Mouse (Mus musculus) kidney, embryonic 15.5 days (tissue): ENCODE measurements around the gene Sympk. TPM values are rescaled to one million over a fixed set of nuclear protein-coding genes. Genes with fewer than 3 reads are reported as not detected.

ENCODE experiments used
- ATAC-seq: fragments of 200-750 bp; cut with Nextera tagmentation; replicated peaks from 2 replicates; pipeline ENCODE4 v1.8.0; 2017; ENCODE audit warnings: moderate TSS enrichment; ENCODE audit not compliant: low FRiP score
- H3K27ac ChIP-seq: fragments of 300-500 bp; sonication (generic); 2 replicates; pipeline ENCODE4 v1.5.1; 2015; ENCODE audit warnings: mild to moderate bottlenecking, inconsistent platforms
- H3K27me3 ChIP-seq: fragments of 300-500 bp; sonication (generic); 2 replicates; pipeline ENCODE4 v1.6.1; 2015; ENCODE audit warnings: inconsistent platforms
- H3K36me3 ChIP-seq: fragments of 300-500 bp; sonication (generic); 2 replicates; pipeline ENCODE4 v1.6.1; 2015; ENCODE audit warnings: inconsistent platforms
- H3K4me1 ChIP-seq: fragments of 300-500 bp; sonication (generic); 2 replicates; pipeline ENCODE4 v1.6.1; 2015; ENCODE audit warnings: inconsistent platforms
- H3K4me2 ChIP-seq: fragments of 300-500 bp; sonication (generic); 2 replicates; pipeline ENCODE4 v1.6.1; 2015; ENCODE audit warnings: moderate library complexity, mild to moderate bottlenecking, inconsistent platforms
- H3K4me3 ChIP-seq: fragments of 300-500 bp; sonication (generic); replicated peaks from 2 replicates; pipeline ENCODE4 v1.5.1; 2015; ENCODE audit warnings: mild to moderate bottlenecking, inconsistent platforms
- H3K9ac ChIP-seq: fragments of 300-500 bp; sonication (generic); 2 replicates; pipeline ENCODE4 v1.6.1; 2015; ENCODE audit warnings: mild to moderate bottlenecking, inconsistent platforms
- H3K9me3 ChIP-seq: fragments of 300-500 bp; sonication (generic); replicated peaks from 2 replicates; pipeline ENCODE4 v1.6.1; 2016; ENCODE audit warnings: inconsistent platforms
- WGBS: fragments of 180-500 bp; shearing (Covaris S2); methylation state at CpG from one replicate; pipeline ENCODE4 v1.1.7; 2015; ENCODE audit warnings: mixed read lengths; 5-methylcytosine and 5-hydroxymethylcytosine counted together
- polyA plus RNA-seq: library from polyadenylated mRNA; unstranded; fragments of >200 nt; fragmentation: Nextera tagmentation; extraction: Ambion mirVana; gene quantifications from 2 replicates; pipeline ENCODE4 v1.2.1, GENCODE M21; 2015

The Sympk gene
- polyA plus RNA-seq, 1 experiment from 2014 or later, result 38.4 TPM

DNA sequence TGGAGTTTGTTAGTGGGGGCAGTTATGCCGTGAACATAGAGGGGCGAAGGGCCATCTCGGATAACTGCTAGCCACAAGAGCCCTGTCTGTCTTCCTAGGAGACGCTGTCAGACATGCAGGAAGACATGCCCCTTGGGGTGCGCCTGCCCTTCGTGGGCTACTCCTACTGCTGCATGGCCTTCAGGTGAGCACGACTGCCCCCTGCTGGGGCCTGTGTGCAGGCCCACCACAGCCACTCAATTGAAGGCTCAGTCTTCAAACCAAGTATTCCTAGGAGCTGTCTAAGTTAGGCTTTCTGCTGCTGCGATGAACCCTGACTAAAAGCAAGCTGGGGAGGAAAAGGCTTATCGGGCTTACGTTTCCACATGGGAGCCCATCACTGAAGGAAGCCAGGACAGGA lies 64.6 kb downstream of the Sympk start:
- ATAC-seq, result no peak

DNA sequence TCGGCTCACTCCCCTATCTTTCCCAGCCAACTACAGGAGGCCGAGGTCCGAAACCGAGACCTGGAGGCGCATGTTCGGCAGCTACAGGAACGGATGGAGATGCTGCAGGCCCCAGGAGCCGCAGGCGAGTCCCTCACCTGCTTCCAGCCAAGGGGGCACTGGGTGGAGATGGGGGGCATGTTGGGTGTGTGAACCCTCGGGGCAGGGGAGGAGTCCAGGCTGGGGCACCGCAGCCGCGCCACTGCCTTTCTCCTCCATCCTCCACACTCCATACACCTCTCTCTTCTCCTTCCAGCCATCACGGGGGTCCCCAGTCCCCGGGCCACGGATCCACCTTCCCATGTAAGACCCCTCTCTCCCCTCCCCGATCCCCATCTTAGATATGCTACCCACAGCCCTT lies 67.7 kb downstream of the Sympk start:
- Histone ChIP-seq H3K27ac (peak overlapping the region; percentile 99), H3K4me1 (peaks cover 44% of the 10 kb centered on the region), H3K36me3 (peaks cover 46% of the 10 kb centered on the region), H3K27me3 (0 out of 2 replicates have a peak, but pooled peaks cover 8% of the 10 kb centered on the region), H3K4me2 (peak overlapping the region; percentile 95), H3K9me3 (no peaks in the 10 kb centered on the region), H3K4me3 (peak overlapping the region; percentile 85), H3K9ac (peak overlapping the region; percentile 49; the same call in 1 of the 2 replicates)
- ATAC-seq, result no peak
- 46% methylated on average over 17 of the region's 17 CpGs for WGBS

More for the DNA sequence above, 64.6 kb downstream of the Sympk start:
- Histone ChIP-seq H3K4me2 (no peak overlapping the region), H3K4me3 (no peak overlapping the region), H3K27me3 (0 out of 2 replicates have a peak, but pooled peaks cover 8% of the 10 kb centered on the region), H3K36me3 (peaks cover 47% of the 10 kb centered on the region), H3K4me1 (peaks cover 56% of the 10 kb centered on the region), H3K9ac (no peak overlapping the region), H3K27ac (no peak overlapping the region), H3K9me3 (no peaks in the 10 kb centered on the region)
- 42% methylated on average over 10 of the region's 10 CpGs for WGBS

DNA sequence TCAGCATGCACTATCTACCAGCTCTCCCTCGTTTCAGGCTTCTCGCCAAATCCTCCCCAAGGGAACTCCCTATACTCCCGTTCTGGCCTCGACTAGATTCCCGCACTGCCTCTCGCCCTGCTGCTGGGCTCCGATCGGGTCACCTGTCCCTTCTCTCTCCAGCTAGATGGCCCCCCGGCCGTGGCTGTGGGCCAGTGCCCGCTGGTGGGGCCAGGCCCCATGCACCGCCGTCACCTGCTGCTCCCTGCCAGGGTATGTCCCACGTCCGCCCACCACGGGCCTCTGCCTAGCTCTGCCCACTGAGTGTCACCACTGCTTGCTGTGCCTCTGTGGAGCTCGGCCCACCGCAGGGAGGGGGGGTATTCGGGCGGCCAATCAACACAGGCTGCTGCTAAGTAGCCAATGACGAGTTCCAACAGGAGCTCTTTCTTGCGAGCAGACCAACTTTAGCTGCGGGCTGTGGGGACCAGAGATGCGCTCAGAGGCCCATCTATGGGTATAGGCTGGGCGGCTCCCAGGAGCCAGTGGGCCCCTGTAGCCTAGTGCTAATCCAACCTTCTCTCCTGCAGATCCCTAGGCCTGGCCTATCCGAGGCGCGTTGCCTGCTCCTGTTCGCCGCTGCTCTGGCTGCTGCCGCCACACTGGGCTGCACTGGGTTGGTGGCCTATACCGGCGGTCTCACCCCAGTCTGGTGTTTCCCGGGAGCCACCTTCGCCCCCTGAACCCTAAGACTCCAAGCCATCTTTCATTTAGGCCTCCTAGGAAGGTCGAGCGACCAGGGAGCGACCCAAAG lies 68.4 kb downstream of the Sympk start:
- H3K36me3 ChIP-seq, result peaks cover 46% of the 10 kb centered on the region
- H3K4me3 ChIP-seq, result peak overlapping the region; percentile 85
- peak overlapping the region; percentile 49 for H3K9ac ChIP-seq
- 0 out of 2 replicates have a peak, but pooled peaks cover 8% of the 10 kb centered on the region for H3K27me3 ChIP-seq
- peak; percentile 54 for ATAC-seq
- peaks cover 51% of the 10 kb centered on the region for H3K4me1 ChIP-seq
- 6% methylated on average over 38 of the region's 38 CpGs for WGBS
- H3K27ac ChIP-seq, result peak overlapping the region; percentile 99
- no peaks in the 10 kb centered on the region for H3K9me3 ChIP-seq
- H3K4me2 ChIP-seq, result peak overlapping the region; percentile 95

DNA sequence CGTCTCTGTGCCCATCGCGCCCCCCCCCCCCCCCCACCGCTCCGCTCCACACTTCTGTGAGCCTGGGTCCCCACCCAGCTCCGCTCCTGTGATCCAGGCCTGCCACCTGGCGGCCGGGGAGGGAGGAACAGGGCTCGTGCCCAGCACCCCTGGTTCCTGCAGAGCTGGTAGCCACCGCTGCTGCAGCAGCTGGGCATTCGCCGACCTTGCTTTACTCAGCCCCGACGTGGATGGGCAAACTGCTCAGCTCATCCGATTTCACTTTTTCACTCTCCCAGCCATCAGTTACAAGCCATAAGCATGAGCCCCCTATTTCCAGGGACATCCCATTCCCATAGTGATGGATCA lies 69.0 kb downstream of the Sympk start:
- no peaks in the 10 kb centered on the region for H3K9me3 ChIP-seq
- H3K27ac ChIP-seq, result peak overlapping the region; percentile 99
- H3K9ac ChIP-seq, result peak overlapping the region; percentile 49; the same call in 1 of the 2 replicates
- H3K27me3 ChIP-seq, result 0 out of 2 replicates have a peak, but pooled peaks cover 8% of the 10 kb centered on the region
- under 1% methylated on average over 13 of the region's 15 CpGs for WGBS
- H3K4me1 ChIP-seq, result peaks cover 54% of the 10 kb centered on the region
- H3K4me3 ChIP-seq, result peak overlapping the region; percentile 85
- H3K36me3 ChIP-seq, result peaks cover 44% of the 10 kb centered on the region
- H3K4me2 ChIP-seq, result peak overlapping the region; percentile 95
- peak; percentile 50 for ATAC-seq

DNA sequence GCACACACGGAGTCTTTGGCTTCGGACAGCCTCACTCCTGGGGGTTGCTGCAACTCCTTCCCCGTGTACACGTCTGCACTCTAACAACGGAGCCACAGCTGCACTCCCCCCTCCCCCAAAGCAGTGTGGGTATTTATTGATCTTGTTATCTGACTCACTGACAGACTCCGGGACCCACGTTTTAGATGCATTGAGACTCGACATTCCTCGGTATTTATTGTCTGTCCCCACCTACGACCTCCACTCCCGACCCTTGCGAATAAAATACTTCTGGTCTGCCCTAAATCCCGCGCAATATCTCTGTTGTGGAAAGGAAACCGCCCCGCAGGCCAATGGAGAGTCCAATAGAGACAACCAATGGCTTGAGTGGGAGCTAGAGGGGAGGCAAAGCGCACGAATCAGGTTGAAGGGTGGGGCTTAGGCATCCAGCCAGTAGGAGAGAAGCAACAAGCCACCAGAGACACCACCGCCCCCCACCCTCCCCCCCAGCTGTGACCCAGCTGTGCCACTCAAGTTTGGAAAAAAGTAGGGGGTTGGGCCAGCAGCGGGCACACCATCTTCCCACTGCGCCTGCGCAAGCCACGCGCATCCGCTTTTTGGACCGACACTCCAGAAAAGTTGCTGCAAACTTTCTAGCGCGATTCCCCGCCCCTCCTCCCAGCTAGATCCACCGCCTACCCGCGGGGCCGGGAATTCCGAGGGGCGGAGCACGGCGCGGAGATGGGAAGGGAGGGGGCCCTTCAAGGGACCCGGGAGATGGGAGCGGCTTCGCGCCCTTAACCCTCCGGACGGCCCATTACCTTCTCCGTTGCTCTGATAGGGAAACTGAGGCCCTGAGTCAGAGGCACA lies 69.6 kb downstream of the Sympk start:
- Histone ChIP-seq H3K9ac (peak overlapping the region; percentile 93), H3K4me3 (peak overlapping the region; percentile 85), H3K4me1 (peaks cover 51% of the 10 kb centered on the region), H3K27ac (peak overlapping the region; percentile 99), H3K36me3 (peaks cover 41% of the 10 kb centered on the region), H3K9me3 (no peaks in the 10 kb centered on the region), H3K4me2 (peak overlapping the region; percentile 95), H3K27me3 (0 out of 2 replicates have a peak, but pooled peaks cover 8% of the 10 kb centered on the region)
- ATAC-seq, result peak; percentile 86
- WGBS, result under 1% methylated on average over 45 of the region's 45 CpGs

DNA sequence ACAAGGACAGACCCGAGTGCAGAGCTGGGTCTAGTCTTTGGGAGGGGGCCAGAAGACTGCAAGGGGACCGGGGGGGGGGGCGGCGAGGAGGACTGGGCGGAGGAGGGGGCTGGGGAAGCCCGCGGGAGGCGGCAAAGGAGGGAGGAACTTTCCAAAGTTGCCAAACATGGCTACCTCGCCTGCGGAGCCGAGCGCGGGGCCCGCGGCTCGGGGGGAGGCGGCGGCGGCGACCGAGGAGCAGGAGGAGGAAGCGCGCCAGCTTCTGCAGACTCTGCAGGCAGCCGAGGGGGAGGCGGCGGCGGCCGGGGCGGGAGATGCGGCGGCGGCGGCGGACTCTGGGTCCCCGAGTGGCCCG lies 70.3 kb downstream of the Sympk start, which contains the start of gene Six5:
TSS of gene Six5 (plus strand) at position 124 of the 355 bp plus-strand sequence.
- H3K4me2 ChIP-seq, result peak within 1 kb of the TSS; percentile 95
- ATAC-seq, result no peak
- 2% methylated on average over 19 of the region's 36 CpGs for WGBS
- peak within 1 kb of the TSS; percentile 85 for H3K4me3 ChIP-seq
- H3K36me3 ChIP-seq, result peaks cover 40% of the 10 kb centered on the region
- peak within 1 kb of the TSS; percentile 93 for H3K9ac ChIP-seq
- H3K27ac ChIP-seq, result peak within 1 kb of the TSS; percentile 99
- H3K4me1 ChIP-seq, result peaks cover 50% of the 10 kb centered on the region
- H3K9me3 ChIP-seq, result no peaks in the 10 kb centered on the region
- H3K27me3 ChIP-seq, result 0 out of 2 replicates have a peak, but pooled peaks cover 8% of the 10 kb centered on the region

DNA sequence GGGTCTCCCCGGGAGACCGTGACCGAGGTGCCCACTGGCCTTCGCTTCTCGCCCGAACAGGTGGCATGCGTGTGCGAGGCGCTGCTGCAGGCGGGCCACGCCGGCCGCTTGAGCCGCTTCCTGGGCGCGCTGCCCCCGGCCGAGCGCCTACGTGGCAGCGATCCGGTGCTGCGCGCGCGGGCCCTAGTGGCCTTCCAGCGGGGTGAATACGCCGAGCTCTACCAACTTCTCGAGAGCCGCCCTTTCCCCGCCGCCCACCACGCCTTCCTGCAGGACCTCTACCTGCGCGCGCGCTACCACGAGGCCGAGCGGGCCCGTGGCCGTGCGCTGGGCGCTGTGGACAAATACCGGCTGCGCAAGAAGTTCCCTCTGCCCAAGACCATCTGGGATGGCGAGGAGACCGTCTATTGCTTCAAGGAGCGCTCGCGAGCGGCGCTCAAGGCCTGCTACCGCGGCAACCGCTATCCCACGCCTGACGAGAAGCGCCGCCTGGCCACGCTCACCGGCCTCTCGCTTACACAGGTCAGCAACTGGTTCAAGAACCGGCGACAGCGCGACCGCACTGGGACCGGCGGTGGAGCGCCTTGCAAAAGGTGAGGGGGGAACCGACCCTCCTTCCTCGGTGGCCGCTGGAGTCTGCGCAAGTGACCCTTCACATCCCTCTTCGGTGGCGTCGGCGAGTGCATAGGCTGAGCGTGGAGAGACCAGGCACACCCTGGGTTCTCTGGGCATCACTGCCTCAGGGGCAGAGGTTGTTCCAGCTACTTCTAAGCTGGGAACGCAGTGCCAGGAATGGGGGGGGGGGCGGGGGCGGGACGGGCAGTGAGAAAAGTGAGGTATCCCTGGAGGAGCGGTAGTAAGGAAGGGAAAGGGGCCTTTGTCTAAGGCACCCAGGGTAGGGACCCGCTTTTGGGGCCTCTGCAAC lies 70.9 kb downstream of the Sympk start:
- peaks cover 33% of the 10 kb centered on the region for H3K36me3 ChIP-seq
- H3K9me3 ChIP-seq, result no peaks in the 10 kb centered on the region
- H3K27me3 ChIP-seq, result 0 out of 2 replicates have a peak, but pooled peaks cover 8% of the 10 kb centered on the region
- peaks cover 50% of the 10 kb centered on the region for H3K4me1 ChIP-seq
- H3K27ac ChIP-seq, result peak overlapping the region; percentile 99
- ATAC-seq, result 0 out of 2 replicates have a peak, but pooled peaks have one; percentile 0
- WGBS, result under 1% methylated on average over 83 of the region's 87 CpGs
- peak overlapping the region; percentile 85 for H3K4me3 ChIP-seq
- peak overlapping the region; percentile 95 for H3K4me2 ChIP-seq
- peak overlapping the region; percentile 93 for H3K9ac ChIP-seq

DNA sequence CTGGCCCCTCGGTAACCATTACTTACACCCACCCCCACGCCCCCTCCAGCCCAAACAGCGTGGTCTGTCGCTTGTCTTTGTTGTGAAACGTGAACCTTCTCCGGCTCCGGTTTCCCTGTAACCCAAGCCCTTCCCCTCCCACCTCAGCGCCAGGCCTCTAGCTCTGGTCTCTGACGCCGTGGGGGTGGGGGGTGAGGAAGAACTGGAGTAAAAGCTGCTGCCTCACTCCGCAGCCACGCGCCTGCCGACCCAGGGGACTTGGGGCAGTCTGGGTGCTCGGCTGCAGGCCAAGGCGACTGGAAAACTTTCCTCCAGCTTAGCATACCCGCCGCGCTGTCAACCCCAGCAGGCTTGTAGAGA lies 71.6 kb downstream of the Sympk start:
- Histone ChIP-seq H3K36me3 (peaks cover 28% of the 10 kb centered on the region), H3K27ac (peak overlapping the region; percentile 99), H3K9me3 (no peaks in the 10 kb centered on the region), H3K9ac (peak overlapping the region; percentile 93), H3K4me1 (peaks cover 50% of the 10 kb centered on the region), H3K27me3 (0 out of 2 replicates have a peak, but pooled peaks cover 8% of the 10 kb centered on the region), H3K4me2 (peak overlapping the region; percentile 95), H3K4me3 (peak overlapping the region; percentile 85)
- under 1% methylated on average over 19 of the region's 19 CpGs for WGBS
- ATAC-seq, result peak; percentile 19

DNA sequence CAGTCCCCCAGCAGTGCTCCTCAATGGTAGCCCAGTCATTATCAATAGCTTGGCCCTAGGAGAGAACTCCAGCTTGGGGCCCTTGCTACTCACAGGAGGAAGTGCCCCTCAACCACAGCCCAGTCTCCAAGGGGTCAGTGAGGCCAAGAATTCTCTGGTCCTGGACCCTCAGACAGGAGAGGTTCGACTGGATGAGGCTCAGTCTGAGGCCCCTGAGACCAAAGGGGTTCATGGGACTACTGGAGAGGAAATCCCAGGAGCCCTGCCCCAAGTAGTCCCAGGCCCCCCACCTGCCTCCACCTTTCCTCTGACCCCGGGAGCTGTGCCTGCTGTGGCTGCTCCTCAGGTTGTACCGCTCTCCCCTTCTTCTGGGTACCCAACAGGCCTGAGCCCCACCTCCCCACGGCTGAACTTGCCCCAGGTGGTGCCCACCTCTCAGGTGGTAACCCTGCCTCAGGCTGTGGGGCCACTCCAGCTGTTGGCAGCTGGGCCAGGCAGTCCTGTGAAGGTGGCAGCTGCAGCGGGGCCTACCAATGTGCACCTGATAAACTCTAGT lies 72.3 kb downstream of the Sympk start:
- Histone ChIP-seq H3K4me3 (peak overlapping the region; percentile 85), H3K9me3 (no peaks in the 10 kb centered on the region), H3K9ac (peak overlapping the region; percentile 93), H3K27me3 (0 out of 2 replicates have a peak, but pooled peaks cover 5% of the 10 kb centered on the region), H3K4me1 (peaks cover 47% of the 10 kb centered on the region), H3K27ac (peak overlapping the region; percentile 99), H3K4me2 (peak overlapping the region; percentile 95), H3K36me3 (peaks cover 26% of the 10 kb centered on the region)
- ATAC-seq, result no peak
- WGBS, result 50% methylated on average over 5 of the region's 5 CpGs

DNA sequence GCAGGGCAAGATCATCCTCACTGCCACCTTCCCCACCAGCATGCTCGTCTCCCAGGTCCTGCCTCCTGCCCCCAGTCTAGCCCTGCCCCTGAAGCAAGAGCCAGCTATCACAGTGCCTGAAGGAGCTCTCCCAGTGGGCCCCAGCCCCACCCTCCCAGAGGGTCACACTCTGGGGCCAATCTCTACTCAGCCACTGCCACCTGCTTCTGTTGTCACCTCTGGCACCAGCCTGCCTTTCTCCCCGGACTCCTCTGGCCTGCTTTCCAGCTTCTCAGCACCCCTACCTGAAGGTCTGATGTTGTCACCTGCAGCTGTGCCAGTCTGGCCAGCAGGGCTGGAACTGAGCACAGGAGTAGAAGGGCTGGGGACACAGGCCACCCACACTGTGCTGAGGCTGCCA lies 73.0 kb downstream of the Sympk start:
- 70% methylated on average over 2 of the region's 2 CpGs for WGBS
- no peak overlapping the region for H3K4me2 ChIP-seq
- peaks cover 40% of the 10 kb centered on the region for H3K4me1 ChIP-seq
- no peak overlapping the region for H3K27ac ChIP-seq
- H3K4me3 ChIP-seq, result no peak overlapping the region
- no peak for ATAC-seq
- H3K9ac ChIP-seq, result no peak overlapping the region
- no peaks in the 10 kb centered on the region for H3K27me3 ChIP-seq
- no peaks in the 10 kb centered on the region for H3K9me3 ChIP-seq
- H3K36me3 ChIP-seq, result peaks cover 21% of the 10 kb centered on the region

DNA sequence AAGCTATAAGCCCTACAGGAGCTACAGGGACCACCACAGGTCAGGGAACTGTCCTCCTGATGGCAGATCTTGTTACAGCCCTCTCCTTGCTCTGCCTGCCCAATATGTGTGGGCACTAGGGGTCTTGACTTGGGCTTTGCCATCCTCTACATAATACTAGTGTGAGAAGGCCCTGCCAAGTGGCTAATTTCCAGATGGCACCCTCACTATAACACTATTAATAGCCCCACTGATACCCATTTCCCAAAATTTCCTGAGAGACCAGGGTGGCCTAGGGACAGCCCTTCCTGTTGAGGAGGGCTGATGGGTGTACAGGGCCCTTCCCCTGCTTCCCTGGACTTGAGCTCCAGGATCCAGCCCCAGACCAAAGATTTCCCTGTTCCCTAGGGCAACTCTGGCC lies 73.7 kb downstream of the Sympk start:
- Histone ChIP-seq H3K4me2 (no peak overlapping the region), H3K27me3 (no peaks in the 10 kb centered on the region), H3K4me3 (no peak overlapping the region), H3K27ac (no peak overlapping the region), H3K4me1 (peaks cover 33% of the 10 kb centered on the region), H3K36me3 (peaks cover 24% of the 10 kb centered on the region), H3K9ac (no peak overlapping the region), H3K9me3 (no peaks in the 10 kb centered on the region)
- no peak for ATAC-seq
